ENCODE assay signal across 8 mouse cellular contexts in the genomic region with DNA sequence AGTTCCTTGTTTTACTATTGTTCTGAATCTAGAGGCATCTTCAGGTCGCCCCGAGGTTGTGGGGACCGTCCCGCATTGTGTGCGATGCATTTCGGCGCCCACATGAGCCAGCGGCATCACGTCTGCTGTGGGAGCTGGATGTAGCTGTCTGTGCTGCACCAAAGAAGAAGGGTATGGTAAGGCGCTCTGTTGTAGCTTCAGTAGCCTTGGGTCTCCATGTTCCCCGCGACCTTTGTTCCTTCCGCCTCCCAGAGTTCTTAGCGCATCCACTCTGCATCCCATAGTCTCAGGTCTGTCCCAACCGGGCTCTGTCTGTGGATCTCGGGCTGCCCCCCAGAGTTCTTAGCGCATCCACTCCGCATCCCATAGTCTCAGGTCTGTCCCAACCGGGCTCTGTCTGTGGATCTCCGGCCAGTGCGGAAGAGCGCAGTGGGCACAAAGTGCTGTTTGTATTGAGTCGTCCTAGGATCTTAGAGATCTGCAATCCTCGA. TPM values are rescaled to one million over a fixed set of nuclear protein-coding genes. Genes with fewer than 3 reads are reported as not detected.
DNase-seq lines count a peak whose midpoint lies in the region; ATAC-seq lines count a peak whose summit lies in the region.

No protein-coding gene starts in this region.

- no peaks in the 10 kb centered on the region for H3K9me3 ChIP-seq in hindbrain, embryonic 11.5 days (ENCODE audit: control insufficient read depth, low read length)
- H3K9me3 ChIP-seq in midbrain, embryonic 10.5 days (replicated peaks), result no peaks in the 10 kb centered on the region

- ATAC-seq in cerebellum, adult (ENCODE audit: insufficient number of reproducible peaks, low FRiP score, low TSS enrichment), result no peak
- ATAC-seq in hindbrain, embryonic 11.5 days (ENCODE audit: low FRiP score), result 0 out of 2 replicates have a peak, but pooled peaks have one; percentile 60
- ATAC-seq in CD4-positive, CD25-positive, alpha-beta regulatory T cell, adult 4 months, result no peak

- peak overlapping the region; percentile 45; the same call in 1 of the 2 replicates for H3K9ac ChIP-seq in hindbrain, embryonic 11.5 days (ENCODE audit: low read depth, low read length)

- H3K27me3 ChIP-seq in hindbrain, embryonic 11.5 days (ENCODE audit: control insufficient read depth, insufficient read depth, low read length), result no peaks in the 10 kb centered on the region
- H3K27me3 ChIP-seq in midbrain, embryonic 10.5 days (ENCODE audit: low read depth, poor library complexity, severe bottlenecking), result peaks cover 5% of the 10 kb centered on the region; the same call in 1 of the 2 replicates

- peak; percentile 8 to 11 for DNase-seq in cerebellum, postnatal 10 days
- DNase-seq in embryo, embryonic 10 days (ENCODE audit: low spot score), result peak; percentile 38
- DNase-seq in hindbrain, embryonic 11.5 days (ENCODE audit: low spot score), result peak; percentile 41
- DNase-seq in midbrain, embryonic 10.5 days (ENCODE audit: low spot score), result peak; percentile 30
- no peak for DNase-seq in layer of hippocampus, postnatal 36 days
- DNase-seq in gastrocnemius, adult 8-10 months (ENCODE audit: low spot score in 2 of 2), result no peak

- H3K4me1 ChIP-seq in hindbrain, embryonic 11.5 days (replicated peaks; ENCODE audit: control insufficient read depth, insufficient read depth, low read length), result no peaks in the 10 kb centered on the region
- peaks cover 6% of the 10 kb centered on the region for H3K4me1 ChIP-seq in midbrain, embryonic 10.5 days

- no peak overlapping the region for H3K27ac ChIP-seq in hindbrain, embryonic 11.5 days (ENCODE audit: low read depth, low read length)
- peak overlapping the region; percentile 87 for H3K27ac ChIP-seq in midbrain, embryonic 10.5 days (replicated peaks)

- H3K4me2 ChIP-seq in hindbrain, embryonic 11.5 days (replicated peaks; ENCODE audit: low read depth, low read length), result peak overlapping the region; percentile 43

- H3K36me3 ChIP-seq in hindbrain, embryonic 11.5 days (ENCODE audit: control insufficient read depth, insufficient read depth, low read length), result no peaks in the 10 kb centered on the region
- no peaks in the 10 kb centered on the region for H3K36me3 ChIP-seq in midbrain, embryonic 10.5 days

- H3K4me3 ChIP-seq in hindbrain, embryonic 11.5 days (ENCODE audit: low read depth, low read length), result peak overlapping the region; percentile 31
- H3K4me3 ChIP-seq in midbrain, embryonic 10.5 days, result peak overlapping the region; percentile 54

- 35% methylated on average over 24 of the region's 24 CpGs for WGBS in hindbrain, embryonic 11.5 days
- WGBS in midbrain, embryonic 10.5 days, result 40% methylated on average over 24 of the region's 24 CpGs

RNA-seq across cellular contexts. Expression of a gene that starts 26.6 kb away (rescaled TPM):
- 30.8 and 32.0 TPM in 2 replicates for polyA plus RNA-seq in hindbrain, embryonic 11.5 days (2014; fragmentation: Nextera tagmentation; extraction: Ambion mirVana)
- 17.8 and 18.3 TPM in 2 replicates for polyA plus RNA-seq in midbrain, embryonic 10.5 days (2016; fragmentation: Nextera tagmentation; extraction: Ambion mirVana)
- 10 to 100 TPM; 29.5 to 34.5 TPM for polyA plus RNA-seq in CD4-positive, CD25-positive, alpha-beta regulatory T cell, adult 4 months (2017; shearing (Covaris generic))
- 10 to 100 TPM; 34.3 to 34.7 TPM for total RNA-seq in layer of hippocampus, postnatal 36 days (2021)
- 1 to 10 TPM; 5.6 to 6.8 (median 6.3) TPM for total RNA-seq in gastrocnemius, adult 8-10 months (2022)

RNA-seq across cellular contexts. Expression of a gene that starts 56.9 kb away (rescaled TPM):
- not detected in 2 replicates for polyA plus RNA-seq in hindbrain, embryonic 11.5 days (2014; fragmentation: Nextera tagmentation; extraction: Ambion mirVana)
- polyA plus RNA-seq in midbrain, embryonic 10.5 days (2016; fragmentation: Nextera tagmentation; extraction: Ambion mirVana), result 0.15 TPM in 1 of 2 replicates, not detected in the other
- polyA plus RNA-seq in CD4-positive, CD25-positive, alpha-beta regulatory T cell, adult 4 months (2017; shearing (Covaris generic)), result not detected
- not detected for total RNA-seq in layer of hippocampus, postnatal 36 days (2021)
- not detected for total RNA-seq in gastrocnemius, adult 8-10 months (2022)

Comparison
In these comparisons a context has a peak if more than half of its experiments do, and no peak if none do; other contexts are left out.
1. DNase-seq: peak in cerebellum, postnatal 10 days (2 of 2), embryo, embryonic 10 days (single experiment), hindbrain, embryonic 11.5 days (single experiment) and midbrain, embryonic 10.5 days (single experiment); none in layer of hippocampus, postnatal 36 days (0 of 2) and gastrocnemius, adult 8-10 months (0 of 2).